Mouse (Mus musculus) midbrain, embryonic 16.5 days (tissue): Measurements from ENCODE around the gene Theg. TPM values are rescaled to one million over a fixed set of nuclear protein-coding genes. Genes with fewer than 3 reads are reported as not detected.

ENCODE experiments used
- ATAC-seq: fragments of 200-750 bp; cut with Nextera tagmentation; 2 replicates; pipeline ENCODE4 v1.8.0; 2017; ENCODE audit warnings: moderate TSS enrichment
- H3K27ac ChIP-seq: fragments of 300-500 bp; sonication (generic); 2 replicates; pipeline ENCODE4 v1.5.1; 2014; ENCODE audit warnings: mild to moderate bottlenecking, low read length, mixed read lengths
- H3K27me3 ChIP-seq: fragments of 300-500 bp; sonication (generic); 2 replicates; pipeline ENCODE4 v1.6.1; 2014; ENCODE audit warnings: low read depth, low read length, mixed read lengths; ENCODE audit not compliant: control insufficient read depth, insufficient read depth
- H3K36me3 ChIP-seq: fragments of 300-500 bp; sonication (generic); 2 replicates; pipeline ENCODE4 v1.6.1; 2014; ENCODE audit warnings: mild to moderate bottlenecking, low read length, moderate library complexity, mixed read lengths; ENCODE audit not compliant: control insufficient read depth, insufficient read depth
- H3K4me1 ChIP-seq: fragments of 300-500 bp; sonication (generic); 2 replicates; pipeline ENCODE4 v1.6.1; 2014; ENCODE audit warnings: mild to moderate bottlenecking, low read length, mixed read lengths; ENCODE audit not compliant: control insufficient read depth, insufficient read depth
- H3K4me2 ChIP-seq: fragments of 300-500 bp; sonication (generic); 2 replicates; pipeline ENCODE4 v1.6.1; 2014; ENCODE audit warnings: mild to moderate bottlenecking, low read length, mixed read lengths
- H3K4me3 ChIP-seq: fragments of 300-500 bp; sonication (generic); 2 replicates; pipeline ENCODE4 v1.5.1; 2014; ENCODE audit warnings: low read depth, mild to moderate bottlenecking, low read length, moderate library complexity, mixed read lengths
- H3K9ac ChIP-seq: fragments of 300-500 bp; sonication (generic); 2 replicates; pipeline ENCODE4 v1.6.1; 2014; ENCODE audit warnings: low read depth, low read length, mixed read lengths
- H3K9me3 ChIP-seq: fragments of 300-500 bp; sonication (generic); replicated peaks from 2 replicates; pipeline ENCODE4 v1.6.1; 2014; ENCODE audit warnings: mild to moderate bottlenecking, low read length, mixed read lengths; ENCODE audit not compliant: control insufficient read depth, poor library complexity, severe bottlenecking
- WGBS: fragments of 180-500 bp; shearing (Covaris S2); extraction: QIAGEN DNeasy Blood & Tissue Kit; methylation state at CpG from one replicate; pipeline ENCODE4 v1.1.7; 2014; 5-methylcytosine and 5-hydroxymethylcytosine counted together
- polyA plus RNA-seq: library from polyadenylated mRNA; unstranded; fragments of >200 nt; fragmentation: Nextera tagmentation; extraction: Ambion mirVana; gene quantifications from 2 replicates; pipeline ENCODE4 v1.2.1, GENCODE M21; 2015

The Theg gene
- polyA plus RNA-seq, 1 experiment from 2014 or later = not detected

DNA sequence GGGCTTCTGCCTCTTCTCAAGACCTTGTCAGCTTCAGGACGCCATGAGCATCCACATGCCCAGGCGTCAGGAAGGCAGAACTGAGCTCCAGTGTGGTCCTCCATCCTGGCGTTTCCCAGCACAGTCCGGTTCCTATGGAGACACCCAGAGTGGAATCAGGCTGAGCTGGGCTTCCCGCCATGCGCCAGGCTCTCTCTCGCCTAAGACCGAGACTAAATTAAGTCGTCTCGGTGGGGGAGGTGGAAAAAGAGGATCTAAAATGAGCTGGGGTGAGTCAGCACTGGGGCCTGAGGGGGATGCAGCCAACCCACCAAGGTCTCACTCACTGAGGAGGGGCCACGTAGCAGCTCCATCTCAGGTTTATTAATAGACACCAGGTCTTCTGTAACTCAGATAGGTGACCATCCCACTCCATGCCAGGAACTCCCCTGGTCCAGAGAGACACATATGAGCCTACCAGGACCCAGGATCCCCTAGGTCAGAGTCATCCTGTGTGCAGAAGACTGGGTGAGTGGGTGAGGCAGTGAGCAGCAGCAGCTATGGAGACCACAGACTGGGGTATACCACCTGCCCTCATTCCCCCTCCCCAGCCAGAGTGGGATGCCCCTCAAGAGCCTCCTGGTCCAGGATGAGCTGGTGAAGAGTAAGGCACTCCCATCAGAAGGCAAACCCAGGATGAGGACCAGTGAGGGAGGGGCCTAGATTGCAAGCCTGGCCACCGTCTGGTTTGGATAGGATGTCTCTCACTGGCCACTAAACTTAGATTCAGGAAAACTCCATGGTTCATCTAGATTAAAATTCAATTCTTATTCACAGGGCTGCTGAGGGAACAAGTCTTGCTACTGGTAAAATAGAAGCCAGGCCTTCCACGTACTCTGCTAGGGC is 10.2 kb upstream of the Theg start:
- H3K27ac ChIP-seq = no peak overlapping the region
- no peak for ATAC-seq
- H3K27me3 ChIP-seq = peaks cover 9% of the 10 kb centered on the region; the same call in 1 of the 2 replicates
- H3K4me2 ChIP-seq = no peak overlapping the region
- WGBS = 22% methylated on average over 13 of the region's 13 CpGs
- no peaks in the 10 kb centered on the region for H3K9me3 ChIP-seq
- no peaks in the 10 kb centered on the region for H3K36me3 ChIP-seq
- no peaks in the 10 kb centered on the region; the same call in 1 of the 2 replicates for H3K4me1 ChIP-seq
- H3K4me3 ChIP-seq = no peak overlapping the region
- H3K9ac ChIP-seq = no peak overlapping the region

- no peaks in the 10 kb centered on the region for H3K36me3 ChIP-seq
- 67% methylated on average over 8 of the region's 8 CpGs for WGBS
- no peak overlapping the region for H3K27ac ChIP-seq
- H3K4me2 ChIP-seq = no peak overlapping the region
- H3K27me3 ChIP-seq = peaks cover 9% of the 10 kb centered on the region; the same call in 1 of the 2 replicates
- no peaks in the 10 kb centered on the region; the same call in 1 of the 2 replicates for H3K4me1 ChIP-seq
- no peak; the same call in 1 of the 2 replicates for ATAC-seq
- no peak overlapping the region for H3K4me3 ChIP-seq
- no peaks in the 10 kb centered on the region for H3K9me3 ChIP-seq
- H3K9ac ChIP-seq = no peak overlapping the region
Observed at GRCm38 (mm10) chr10:79595590-79595929, 8.4 kb upstream of the Theg start.

GRCm38 (mm10) chr10:79594872-79595589 is 7.9 kb upstream of the Theg start:
- H3K9ac ChIP-seq = peak overlapping the region; percentile 39; the same call in 1 of the 2 replicates
- H3K4me1 ChIP-seq = no peaks in the 10 kb centered on the region; the same call in 1 of the 2 replicates
- H3K27ac ChIP-seq = no peak overlapping the region
- H3K4me3 ChIP-seq = no peak overlapping the region
- no peaks in the 10 kb centered on the region for H3K9me3 ChIP-seq
- ATAC-seq = peak; percentile 93
- WGBS = 17% methylated on average over 17 of the region's 17 CpGs
- H3K36me3 ChIP-seq = no peaks in the 10 kb centered on the region
- H3K27me3 ChIP-seq = peaks cover 9% of the 10 kb centered on the region; the same call in 1 of the 2 replicates
- H3K4me2 ChIP-seq = peak overlapping the region; percentile 28; the same call in 1 of the 2 replicates

DNA sequence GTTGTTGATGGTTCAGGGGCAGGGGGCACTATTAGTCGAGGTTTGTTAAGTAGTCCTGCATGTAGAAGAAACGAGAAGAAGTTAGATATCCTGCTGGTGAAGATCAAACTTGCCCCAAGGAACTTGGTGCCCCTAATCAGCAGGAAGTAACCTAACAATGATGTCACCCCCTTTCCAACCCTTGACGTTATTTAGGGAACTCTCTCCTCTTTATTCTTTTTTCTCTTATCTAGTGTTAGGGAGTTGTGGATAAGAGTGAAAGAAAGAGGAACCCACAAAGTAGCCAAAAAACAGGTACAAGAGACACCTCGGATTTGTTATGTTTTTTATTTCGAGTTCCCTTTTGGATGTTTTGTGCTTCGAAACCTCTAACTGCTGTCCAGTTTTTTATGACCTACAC is 7.0 kb upstream of the Theg start:
- Histone ChIP-seq H3K4me1 (no peaks in the 10 kb centered on the region; the same call in 1 of the 2 replicates), H3K27me3 (peaks cover 9% of the 10 kb centered on the region; the same call in 1 of the 2 replicates), H3K27ac (no peak overlapping the region), H3K9me3 (no peaks in the 10 kb centered on the region), H3K4me2 (no peak overlapping the region), H3K36me3 (no peaks in the 10 kb centered on the region), H3K4me3 (no peak overlapping the region), H3K9ac (no peak overlapping the region)
- WGBS = 64% methylated on average over 6 of the region's 6 CpGs
- ATAC-seq = no peak

GRCm38 (mm10) chr10:79590702-79591101 is 3.6 kb upstream of the Theg start:
- H3K4me2 ChIP-seq = no peak overlapping the region
- WGBS = 86% methylated on average over 1 of the region's 1 CpGs
- no peak overlapping the region for H3K27ac ChIP-seq
- H3K27me3 ChIP-seq = peaks cover 9% of the 10 kb centered on the region; the same call in 1 of the 2 replicates
- no peak overlapping the region for H3K9ac ChIP-seq
- no peak overlapping the region for H3K4me3 ChIP-seq
- no peaks in the 10 kb centered on the region for H3K9me3 ChIP-seq
- H3K4me1 ChIP-seq = no peaks in the 10 kb centered on the region; the same call in 1 of the 2 replicates
- no peaks in the 10 kb centered on the region for H3K36me3 ChIP-seq
- ATAC-seq = no peak

DNA sequence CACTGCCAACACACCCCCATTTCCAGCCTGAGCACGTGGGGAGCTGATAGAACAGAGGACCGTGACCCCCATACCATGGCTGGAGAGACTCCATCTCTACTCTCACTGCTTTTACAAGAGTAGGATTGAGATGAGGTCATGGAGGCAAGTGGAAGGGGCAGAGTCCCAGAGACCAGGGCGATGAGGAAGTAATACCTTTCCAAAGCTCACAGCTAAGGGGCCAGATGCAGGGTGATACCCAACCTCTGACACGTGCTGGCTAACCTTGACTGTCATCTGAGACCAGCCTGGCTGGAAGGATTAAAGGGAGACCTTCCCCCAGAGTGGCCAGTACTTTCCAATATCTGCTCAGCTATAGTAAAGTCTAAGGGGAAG is 608 bp upstream of the Theg start:
- ATAC-seq = no peak
- Histone ChIP-seq H3K36me3 (no peaks in the 10 kb centered on the region), H3K4me3 (no peak overlapping the region), H3K4me2 (no peak overlapping the region), H3K9ac (no peak overlapping the region), H3K4me1 (no peaks in the 10 kb centered on the region), H3K27me3 (no peaks in the 10 kb centered on the region), H3K27ac (no peak overlapping the region), H3K9me3 (no peaks in the 10 kb centered on the region)
- WGBS = 76% methylated on average over 4 of the region's 4 CpGs

DNA sequence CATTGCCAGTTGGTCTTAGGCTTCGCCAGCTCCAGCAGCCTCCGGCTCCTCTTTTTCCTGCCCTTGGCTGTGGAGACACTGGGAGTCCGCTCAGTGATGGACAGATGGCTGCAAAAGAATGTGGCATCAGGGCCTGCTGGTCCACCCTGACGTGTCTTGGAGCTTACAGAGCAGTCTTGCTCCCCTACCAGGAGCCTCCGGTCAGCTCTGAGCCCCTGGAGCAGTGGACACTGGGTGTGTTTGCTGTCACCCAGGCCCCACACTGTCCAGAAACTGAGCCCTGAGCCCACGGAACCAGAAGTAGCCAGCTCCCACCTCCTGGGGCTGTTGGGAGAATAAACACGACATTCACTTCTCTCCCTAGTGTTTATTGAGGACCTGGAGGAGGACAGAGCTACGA is 888 bp downstream of the Theg start:
- Histone ChIP-seq H3K9ac (no peak overlapping the region), H3K27ac (no peak overlapping the region), H3K4me3 (no peak overlapping the region), H3K4me2 (no peak overlapping the region), H3K4me1 (no peaks in the 10 kb centered on the region), H3K36me3 (no peaks in the 10 kb centered on the region), H3K9me3 (no peaks in the 10 kb centered on the region), H3K27me3 (no peaks in the 10 kb centered on the region)
- 79% methylated on average over 8 of the region's 8 CpGs for WGBS
- no peak for ATAC-seq

DNA sequence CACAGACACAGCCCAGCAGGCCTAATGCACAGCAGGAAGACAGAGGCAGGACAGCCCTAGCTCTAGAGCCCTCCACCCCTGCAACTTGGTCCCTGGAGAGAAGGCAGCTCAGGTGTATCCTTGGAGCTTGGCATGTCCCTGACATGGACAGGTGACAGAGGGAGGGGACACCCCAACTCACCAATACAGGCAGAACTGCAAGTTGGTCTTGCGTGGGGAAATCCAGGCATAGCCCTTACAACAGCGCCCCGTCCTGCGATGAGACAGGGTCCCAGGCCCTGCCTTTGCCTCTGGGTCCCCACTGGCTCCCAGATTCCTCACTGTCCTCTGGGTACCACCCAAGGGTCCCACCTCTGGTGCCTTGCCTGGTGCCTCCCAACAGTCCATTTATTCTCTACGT is 1.4 kb downstream of the Theg start:
- Histone ChIP-seq H3K27ac (no peak overlapping the region), H3K9me3 (no peaks in the 10 kb centered on the region), H3K27me3 (no peaks in the 10 kb centered on the region), H3K4me2 (no peak overlapping the region), H3K4me1 (no peaks in the 10 kb centered on the region), H3K4me3 (no peak overlapping the region), H3K36me3 (no peaks in the 10 kb centered on the region), H3K9ac (no peak overlapping the region)
- 87% methylated on average over 5 of the region's 5 CpGs for WGBS
- ATAC-seq = no peak

GRCm38 (mm10) chr10:79585136-79585535 is 2.0 kb downstream of the Theg start:
- Histone ChIP-seq H3K9me3 (no peaks in the 10 kb centered on the region), H3K27me3 (no peaks in the 10 kb centered on the region), H3K4me1 (no peaks in the 10 kb centered on the region), H3K4me3 (no peak overlapping the region), H3K4me2 (no peak overlapping the region), H3K36me3 (no peaks in the 10 kb centered on the region), H3K27ac (no peak overlapping the region), H3K9ac (no peak overlapping the region)
- ATAC-seq = no peak
- 91% methylated on average over 6 of the region's 6 CpGs for WGBS
